Mouse (Mus musculus): ENCODE results near the gene Smtnl1. TPM values are rescaled to one million over a fixed set of nuclear protein-coding genes. Genes with fewer than 3 reads are reported as not detected.

Smtnl1 gene
- polyA plus RNA-seq, 1 experiment from 2014 or later = 0.50 TPM

DNA sequence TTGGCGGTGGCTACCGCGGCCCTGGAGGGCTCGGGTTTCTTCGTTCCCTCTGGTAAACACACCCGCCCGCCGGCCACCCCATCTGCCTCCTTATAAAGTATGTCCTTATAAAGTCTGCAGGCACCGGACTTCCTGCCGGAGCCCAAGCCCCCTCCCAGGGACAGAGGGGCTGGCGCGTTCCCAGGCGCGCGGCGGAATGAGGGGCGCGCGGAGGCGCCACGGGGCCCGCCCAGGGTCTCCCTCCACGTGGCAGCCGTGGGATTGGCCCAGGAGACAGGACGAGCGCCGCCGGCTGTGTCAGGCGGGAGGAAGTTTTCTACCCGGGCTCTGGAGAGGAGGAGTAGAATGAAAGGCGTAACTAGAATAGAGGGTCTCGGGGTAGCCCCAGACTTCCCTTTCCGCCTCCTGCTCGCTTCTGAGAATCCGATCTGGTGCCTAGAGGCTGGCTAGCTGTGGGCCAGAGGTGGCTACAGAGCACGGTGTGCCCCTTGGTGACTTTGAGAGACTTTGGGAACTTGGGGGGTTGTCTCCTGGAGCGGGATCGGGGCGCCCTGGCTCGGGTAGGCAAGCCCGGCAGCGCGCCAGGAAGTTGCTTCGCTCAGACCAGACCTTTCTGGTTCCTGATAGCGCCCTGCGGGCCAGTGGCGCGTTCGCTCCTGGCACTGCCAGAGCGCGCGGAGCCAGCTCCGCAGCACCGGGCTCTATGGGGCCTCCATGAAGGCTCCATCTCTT lies 17.7 kb upstream of the Smtnl1 start:
- Histone ChIP-seq H3K9me3 (replicated peaks; ENCODE audit: control insufficient read depth, low read length) (no peaks in the 10 kb centered on the region), H3K4me1 (ENCODE audit: control insufficient read depth, low read depth, low read length) (peaks cover 34% of the 10 kb centered on the region), H3K36me3 (ENCODE audit: control insufficient read depth, insufficient read depth) (peaks cover 18% of the 10 kb centered on the region), H3K27ac (ENCODE audit: low read length) (peak overlapping the region; percentile 96), H3K9ac (ENCODE audit: low read depth, low read length) (peak overlapping the region; percentile 92), H3K4me2 (ENCODE audit: low read depth, low read length) (peak overlapping the region; percentile 68), H3K27me3 (ENCODE audit: control insufficient read depth, insufficient read depth, low read depth, low read length) (peaks cover 3% of the 10 kb centered on the region; the same call in 1 of the 2 replicates), H3K4me3 (ENCODE audit: low read depth, low read length) (peak overlapping the region; percentile 87)
- WGBS (ENCODE audit: insufficient replicate concordance) = under 1% methylated on average over 54 of the region's 54 CpGs
- ATAC-seq (ENCODE audit: low read depth) = peak; percentile 33

DNA sequence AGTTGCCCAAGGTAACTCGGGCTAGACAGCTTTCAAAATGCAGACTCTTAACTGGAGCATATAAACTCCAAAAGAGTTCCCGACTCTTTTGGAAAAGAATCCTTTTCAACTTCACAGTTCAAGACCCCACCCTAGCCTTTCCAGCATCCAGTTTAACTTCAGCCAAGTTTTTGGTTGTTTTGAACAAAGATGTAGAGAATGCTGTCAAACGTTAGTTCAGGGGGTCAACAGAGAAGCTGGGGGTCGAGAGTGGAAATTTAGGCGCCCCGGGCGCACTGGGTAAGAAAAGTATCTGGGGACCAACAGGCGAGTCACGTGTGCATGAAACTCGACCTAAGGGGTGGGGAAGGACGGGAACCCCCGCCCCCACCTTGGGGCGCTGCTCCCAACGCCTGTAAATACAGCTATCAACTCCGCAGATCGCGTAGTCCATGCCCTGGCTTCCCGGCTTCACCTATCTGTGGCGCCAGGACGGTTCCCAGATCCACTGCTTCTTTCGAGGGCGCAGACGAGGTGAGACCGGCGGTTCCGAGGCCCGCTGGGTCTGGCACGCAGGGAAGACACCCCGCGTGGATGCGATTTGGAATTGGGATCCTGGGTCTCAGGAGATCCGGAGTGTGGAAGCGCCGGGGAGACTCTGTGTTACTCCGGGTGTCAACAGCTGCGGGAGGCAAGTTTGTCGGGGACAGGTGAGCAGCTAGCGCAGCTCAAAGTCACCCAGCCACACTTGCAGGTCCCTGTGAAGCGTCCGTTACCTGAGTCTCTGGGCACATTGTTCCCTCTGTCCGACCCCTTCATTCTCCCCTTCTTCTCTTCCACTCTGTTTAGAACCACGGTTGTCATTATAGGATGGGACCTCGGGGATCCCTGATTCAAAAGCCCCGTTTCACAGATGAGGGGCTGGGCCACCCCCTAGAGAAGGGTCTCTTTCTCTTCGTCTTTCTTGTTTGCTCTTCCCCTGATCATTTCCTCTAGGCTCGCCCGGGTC lies 16.8 kb upstream of the Smtnl1 start:
- under 1% methylated on average over 47 of the region's 47 CpGs for WGBS (ENCODE audit: insufficient replicate concordance)
- Histone ChIP-seq H3K9me3 (replicated peaks; ENCODE audit: control insufficient read depth, low read length) (no peaks in the 10 kb centered on the region), H3K27ac (ENCODE audit: low read length) (peak overlapping the region; percentile 96), H3K4me2 (ENCODE audit: low read depth, low read length) (peak overlapping the region; percentile 68), H3K36me3 (ENCODE audit: control insufficient read depth, insufficient read depth) (peaks cover 9% of the 10 kb centered on the region), H3K4me3 (ENCODE audit: low read depth, low read length) (peak overlapping the region; percentile 87), H3K9ac (ENCODE audit: low read depth, low read length) (peak overlapping the region; percentile 92), H3K27me3 (ENCODE audit: control insufficient read depth, insufficient read depth, low read depth, low read length) (peaks cover 3% of the 10 kb centered on the region; the same call in 1 of the 2 replicates), H3K4me1 (ENCODE audit: control insufficient read depth, low read depth, low read length) (peaks cover 27% of the 10 kb centered on the region)
- ATAC-seq (ENCODE audit: low read depth) = peak; percentile 60

DNA sequence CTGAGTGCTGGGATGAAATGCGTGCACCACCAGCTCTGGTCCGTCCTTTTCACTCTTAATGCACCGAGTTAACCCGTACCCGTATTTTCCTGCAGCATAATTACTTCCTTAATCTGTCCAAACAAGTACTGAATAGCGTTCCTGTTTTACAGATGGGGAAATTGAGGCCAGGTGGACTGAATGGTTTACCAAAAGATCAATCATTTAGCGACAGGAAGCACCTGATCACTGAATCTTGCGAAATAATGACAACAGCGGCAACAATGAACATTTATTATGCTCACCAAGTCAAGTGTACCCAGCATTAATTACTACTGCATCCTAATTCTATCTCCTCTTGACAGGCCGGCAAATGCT lies 16.1 kb upstream of the Smtnl1 start, which contains the start of gene Slc43a1:
TSS of gene Slc43a1 (plus strand) at position 258 of the 357 bp plus-strand sequence.
- peak within 1 kb of the TSS; percentile 96 for H3K27ac ChIP-seq (ENCODE audit: low read length)
- peaks cover 20% of the 10 kb centered on the region for H3K4me1 ChIP-seq (ENCODE audit: control insufficient read depth, low read depth, low read length)
- no peaks in the 10 kb centered on the region for H3K9me3 ChIP-seq (replicated peaks; ENCODE audit: control insufficient read depth, low read length)
- H3K4me3 ChIP-seq (ENCODE audit: low read depth, low read length) = peak within 1 kb of the TSS; percentile 87
- no peak for ATAC-seq (ENCODE audit: low read depth)
- H3K4me2 ChIP-seq (ENCODE audit: low read depth, low read length) = peak within 1 kb of the TSS; percentile 68
- peaks cover 2% of the 10 kb centered on the region; the same call in 1 of the 2 replicates for H3K36me3 ChIP-seq (ENCODE audit: control insufficient read depth, insufficient read depth)
- WGBS (ENCODE audit: insufficient replicate concordance) = 15% methylated on average over 10 of the region's 10 CpGs
- peak within 1 kb of the TSS; percentile 92 for H3K9ac ChIP-seq (ENCODE audit: low read depth, low read length)
- H3K27me3 ChIP-seq (ENCODE audit: control insufficient read depth, insufficient read depth, low read depth, low read length) = peaks cover 3% of the 10 kb centered on the region; the same call in 1 of the 2 replicates

DNA sequence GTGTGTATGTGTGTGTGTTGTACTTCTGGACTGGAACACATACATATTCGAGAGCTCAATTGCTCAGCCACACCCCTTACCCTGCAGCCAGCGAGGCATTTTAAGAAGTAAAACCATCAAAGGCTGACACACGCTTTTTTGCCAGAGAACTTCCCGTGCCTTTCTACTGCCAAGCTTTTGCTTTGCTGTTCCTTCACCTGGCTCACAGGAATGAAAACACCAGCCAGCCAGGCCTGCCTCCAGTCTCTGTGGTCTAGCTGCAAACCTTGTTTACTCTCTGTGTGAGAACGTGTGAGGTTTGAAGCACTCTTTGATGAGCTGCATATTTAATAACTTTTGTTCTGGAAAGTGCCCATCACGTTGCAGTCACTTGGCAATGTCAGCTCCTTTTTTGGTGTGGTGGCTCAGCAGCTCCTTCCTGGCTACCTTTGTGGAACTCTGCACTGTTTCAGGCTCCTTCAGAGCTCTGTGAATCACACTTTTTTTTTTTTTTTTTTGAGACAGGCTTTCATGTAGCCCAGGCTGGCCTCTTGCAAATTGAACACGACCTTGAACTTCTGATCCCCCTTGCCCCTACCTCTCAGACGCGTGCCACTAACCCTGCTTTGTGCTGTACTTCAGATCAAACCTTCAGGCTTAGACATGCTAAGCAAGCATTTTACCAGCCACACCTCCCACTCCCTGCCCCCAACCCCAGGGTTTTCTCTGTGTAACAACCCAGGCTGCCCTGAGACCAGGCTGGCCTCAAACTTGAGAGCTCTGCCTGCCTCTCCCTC lies 15.6 kb upstream of the Smtnl1 start:
- Histone ChIP-seq H3K4me1 (ENCODE audit: control insufficient read depth, low read depth, low read length) (peaks cover 20% of the 10 kb centered on the region), H3K4me3 (ENCODE audit: low read depth, low read length) (peak overlapping the region; percentile 87), H3K9me3 (replicated peaks; ENCODE audit: control insufficient read depth, low read length) (no peaks in the 10 kb centered on the region), H3K36me3 (ENCODE audit: control insufficient read depth, insufficient read depth) (no peaks in the 10 kb centered on the region), H3K27me3 (ENCODE audit: control insufficient read depth, insufficient read depth, low read depth, low read length) (peaks cover 3% of the 10 kb centered on the region; the same call in 1 of the 2 replicates), H3K4me2 (ENCODE audit: low read depth, low read length) (peak overlapping the region; percentile 68), H3K9ac (ENCODE audit: low read depth, low read length) (peak overlapping the region; percentile 23), H3K27ac (ENCODE audit: low read length) (peak overlapping the region; percentile 0)
- 31% methylated on average over 9 of the region's 9 CpGs for WGBS (ENCODE audit: insufficient replicate concordance)
- no peak for ATAC-seq (ENCODE audit: low read depth)

DNA sequence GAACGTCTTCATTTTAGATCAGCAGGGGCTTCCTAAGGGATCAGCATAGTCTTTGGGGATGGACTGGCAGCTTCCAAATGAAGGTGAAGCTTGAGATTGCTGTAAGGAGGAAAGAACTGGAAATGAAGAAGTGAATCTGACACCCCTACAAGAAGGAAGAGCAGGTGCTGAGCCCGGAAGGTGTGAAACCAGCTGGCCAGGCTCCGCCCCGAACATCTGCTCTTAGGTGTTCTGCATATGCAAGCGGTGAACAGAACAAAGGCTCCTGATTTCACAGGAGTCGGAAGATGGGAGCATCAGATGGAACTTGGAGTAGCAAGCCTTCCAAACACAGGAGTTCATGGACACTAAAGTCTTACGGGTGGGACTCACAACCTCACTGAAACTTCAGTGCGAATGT lies 14.7 kb upstream of the Smtnl1 start:
- H3K36me3 ChIP-seq (ENCODE audit: control insufficient read depth, insufficient read depth) = no peaks in the 10 kb centered on the region
- H3K27ac ChIP-seq (ENCODE audit: low read length) = no peak overlapping the region
- no peak for ATAC-seq (ENCODE audit: low read depth)
- H3K4me2 ChIP-seq (ENCODE audit: low read depth, low read length) = no peak overlapping the region
- H3K9me3 ChIP-seq (replicated peaks; ENCODE audit: control insufficient read depth, low read length) = no peaks in the 10 kb centered on the region
- H3K27me3 ChIP-seq (ENCODE audit: control insufficient read depth, insufficient read depth, low read depth, low read length) = peaks cover 3% of the 10 kb centered on the region; the same call in 1 of the 2 replicates
- no peak overlapping the region for H3K9ac ChIP-seq (ENCODE audit: low read depth, low read length)
- peaks cover 25% of the 10 kb centered on the region for H3K4me1 ChIP-seq (ENCODE audit: control insufficient read depth, low read depth, low read length)
- H3K4me3 ChIP-seq (ENCODE audit: low read depth, low read length) = no peak overlapping the region
- 66% methylated on average over 8 of the region's 8 CpGs for WGBS (ENCODE audit: insufficient replicate concordance)

DNA sequence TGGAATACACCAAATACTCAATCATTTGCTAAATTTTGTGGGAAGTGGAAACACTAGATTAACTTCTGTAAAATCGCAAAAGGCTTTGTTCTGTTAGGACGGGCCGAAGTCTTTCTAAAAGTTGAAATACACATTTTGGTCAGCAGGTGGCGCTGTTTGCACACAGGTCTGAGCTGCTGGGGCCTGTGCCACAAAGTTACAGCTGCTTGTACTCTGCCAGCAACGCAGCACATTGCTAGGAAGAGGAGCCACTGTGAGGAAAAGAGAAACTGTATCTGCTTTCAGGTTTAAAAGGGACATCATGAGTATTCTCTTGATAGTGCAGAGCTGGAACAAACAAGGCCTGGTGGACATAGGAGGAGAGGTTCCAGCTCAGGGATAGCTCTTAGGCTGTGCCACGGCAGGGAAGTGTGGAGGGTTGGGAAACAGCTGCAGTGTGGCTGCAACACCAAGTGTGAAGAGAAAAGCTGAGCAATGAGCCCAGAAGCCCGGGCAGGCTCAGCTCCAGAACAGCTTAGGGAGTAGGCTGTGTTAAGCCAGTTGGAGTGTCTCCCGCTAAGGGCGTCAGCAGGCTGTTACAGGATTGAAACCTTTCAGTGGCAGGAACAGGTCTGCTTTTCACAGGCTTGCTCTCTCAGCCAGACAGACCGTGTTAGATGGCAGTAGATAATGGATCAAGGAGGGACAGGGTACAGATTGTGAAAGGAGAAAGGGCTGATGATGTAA lies 9.4 kb upstream of the Smtnl1 start:
- Histone ChIP-seq H3K4me3 (ENCODE audit: low read depth, low read length) (no peak overlapping the region), H3K36me3 (ENCODE audit: control insufficient read depth, insufficient read depth) (peaks cover 10% of the 10 kb centered on the region), H3K4me2 (ENCODE audit: low read depth, low read length) (no peak overlapping the region), H3K27ac (ENCODE audit: low read length) (peak overlapping the region; percentile 43), H3K9ac (ENCODE audit: low read depth, low read length) (peak overlapping the region; percentile 15; the same call in 1 of the 2 replicates), H3K9me3 (replicated peaks; ENCODE audit: control insufficient read depth, low read length) (no peaks in the 10 kb centered on the region), H3K27me3 (ENCODE audit: control insufficient read depth, insufficient read depth, low read depth, low read length) (no peaks in the 10 kb centered on the region), H3K4me1 (ENCODE audit: control insufficient read depth, low read depth, low read length) (peaks cover 21% of the 10 kb centered on the region)
- ATAC-seq (ENCODE audit: low read depth) = peak; percentile 51
- WGBS (ENCODE audit: insufficient replicate concordance) = 29% methylated on average over 10 of the region's 10 CpGs

DNA sequence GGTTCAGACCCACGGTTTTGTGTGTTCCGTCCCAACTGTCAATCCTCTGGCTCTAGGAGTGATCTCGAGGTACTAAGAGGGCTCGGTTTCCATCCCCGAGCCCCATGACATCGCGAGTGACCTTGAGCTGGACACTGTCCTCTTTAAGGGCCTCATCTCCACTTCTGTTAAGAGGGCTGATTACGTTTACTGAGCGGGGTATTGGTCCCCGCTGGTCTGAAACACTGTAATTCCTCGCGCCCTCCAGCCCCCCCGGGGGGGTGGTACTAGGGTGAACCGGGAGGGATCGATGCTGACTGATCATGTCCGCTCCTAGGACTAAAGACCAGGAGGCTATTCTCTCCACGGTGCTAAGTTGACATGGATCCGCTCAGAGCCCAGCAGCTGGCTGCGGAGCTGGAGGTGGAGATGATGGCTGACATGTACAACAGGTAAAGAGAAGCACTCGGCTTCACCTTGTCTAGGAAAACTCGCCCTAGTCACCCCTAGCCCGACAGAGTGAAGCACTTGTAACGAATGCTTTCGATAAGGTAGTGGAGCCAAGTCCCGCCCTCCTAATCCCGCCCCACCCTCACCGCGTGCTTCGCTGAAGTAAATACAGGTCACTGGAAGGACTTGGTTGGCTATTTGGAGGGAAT lies 5.0 kb upstream of the Smtnl1 start:
- whole genome bisulfite sequencing (ENCODE audit: insufficient replicate concordance) = under 1% methylated on average over 29 of the region's 29 CpGs
- H3K9me3 ChIP-seq (replicated peaks; ENCODE audit: control insufficient read depth, low read length) = no peaks in the 10 kb centered on the region
- H3K4me3 ChIP-seq (ENCODE audit: low read depth, low read length) = peak overlapping the region; percentile 74
- peaks cover 10% of the 10 kb centered on the region for H3K36me3 ChIP-seq (ENCODE audit: control insufficient read depth, insufficient read depth)
- peak overlapping the region; percentile 79 for H3K9ac ChIP-seq (ENCODE audit: low read depth, low read length)
- H3K4me1 ChIP-seq (ENCODE audit: control insufficient read depth, low read depth, low read length) = peaks cover 25% of the 10 kb centered on the region
- H3K27ac ChIP-seq (ENCODE audit: low read length) = peak overlapping the region; percentile 95
- H3K27me3 ChIP-seq (ENCODE audit: control insufficient read depth, insufficient read depth, low read depth, low read length) = peaks cover 14% of the 10 kb centered on the region
- ATAC-seq (ENCODE audit: low read depth) = peak; percentile 82
- H3K4me2 ChIP-seq (ENCODE audit: low read depth, low read length) = peak overlapping the region; percentile 99
